Mouse (Mus musculus): ENCODE data around the gene Gcnt2. TPM values are rescaled to one million over a fixed set of nuclear protein-coding genes. Genes with fewer than 3 reads are reported as not detected.
"Not testable (repeated sequence)": the region's sequence is repeated elsewhere in the genome, so short reads cannot be mapped to it uniquely, and the experiment has no call there.

Gene Gcnt2
- polyA plus RNA-seq, 1 experiment from 2014 or later: 5.1 TPM

- ATAC-seq: no peak
- Histone ChIP-seq H3K9ac (replicated peaks; ENCODE audit: low read depth, low read length) (no peak overlapping the region), H3K4me1 (replicated peaks; ENCODE audit: control insufficient read depth, insufficient read depth, low read length) (peaks cover 5% of the 10 kb centered on the region), H3K27ac (ENCODE audit: low read length) (no peak overlapping the region), H3K9me3 (ENCODE audit: control insufficient read depth, low read length) (no peaks in the 10 kb centered on the region), H3K36me3 (ENCODE audit: control insufficient read depth, insufficient read depth) (no peaks in the 10 kb centered on the region), H3K27me3 (replicated peaks; ENCODE audit: control insufficient read depth, insufficient read depth, low read length) (no peaks in the 10 kb centered on the region), H3K4me3 (replicated peaks; ENCODE audit: low read length) (no peak overlapping the region), H3K4me2 (ENCODE audit: low read length) (no peak overlapping the region)
- 83% methylated on average over 11 of the region's 11 CpGs for WGBS
Observed at GRCm38 (mm10) chr13:40922311-40922877, 62.8 kb downstream of the Gcnt2 start.

GRCm38 (mm10) chr13:40923756-40924315, 64.3 kb downstream of the Gcnt2 start:
- no peaks in the 10 kb centered on the region for H3K27me3 ChIP-seq (replicated peaks; ENCODE audit: control insufficient read depth, insufficient read depth, low read length)
- no peak overlapping the region for H3K27ac ChIP-seq (ENCODE audit: low read length)
- no peak overlapping the region for H3K9ac ChIP-seq (replicated peaks; ENCODE audit: low read depth, low read length)
- no peak for ATAC-seq
- no peaks in the 10 kb centered on the region for H3K4me1 ChIP-seq (replicated peaks; ENCODE audit: control insufficient read depth, insufficient read depth, low read length)
- 74% methylated on average over 4 of the region's 4 CpGs for WGBS
- no peak overlapping the region for H3K4me2 ChIP-seq (ENCODE audit: low read length)
- no peak overlapping the region for H3K4me3 ChIP-seq (replicated peaks; ENCODE audit: low read length)
- no peaks in the 10 kb centered on the region for H3K9me3 ChIP-seq (ENCODE audit: control insufficient read depth, low read length)
- no peaks in the 10 kb centered on the region for H3K36me3 ChIP-seq (ENCODE audit: control insufficient read depth, insufficient read depth)

- H3K36me3 ChIP-seq (ENCODE audit: control insufficient read depth, insufficient read depth): no peaks in the 10 kb centered on the region
- no peak overlapping the region for H3K27ac ChIP-seq (ENCODE audit: low read length)
- no peaks in the 10 kb centered on the region for H3K27me3 ChIP-seq (replicated peaks; ENCODE audit: control insufficient read depth, insufficient read depth, low read length)
- no peak overlapping the region for H3K4me2 ChIP-seq (ENCODE audit: low read length)
- no peak overlapping the region for H3K4me3 ChIP-seq (replicated peaks; ENCODE audit: low read length)
- ATAC-seq: no peak
- no peaks in the 10 kb centered on the region for H3K4me1 ChIP-seq (replicated peaks; ENCODE audit: control insufficient read depth, insufficient read depth, low read length)
- 78% methylated on average over 9 of the region's 9 CpGs for WGBS
- no peak overlapping the region for H3K9ac ChIP-seq (replicated peaks; ENCODE audit: low read depth, low read length)
- H3K9me3 ChIP-seq (ENCODE audit: control insufficient read depth, low read length): no peaks in the 10 kb centered on the region
Observed at GRCm38 (mm10) chr13:40928192-40928898, 68.8 kb downstream of the Gcnt2 start.

- not testable (repeated sequence) for H3K9ac ChIP-seq (replicated peaks; ENCODE audit: low read depth, low read length); H3K4me1 ChIP-seq (replicated peaks; ENCODE audit: control insufficient read depth, insufficient read depth, low read length); H3K27ac ChIP-seq (ENCODE audit: low read length); H3K36me3 ChIP-seq (ENCODE audit: control insufficient read depth, insufficient read depth); H3K9me3 ChIP-seq (ENCODE audit: control insufficient read depth, low read length); H3K4me3 ChIP-seq (replicated peaks; ENCODE audit: low read length); H3K27me3 ChIP-seq (replicated peaks; ENCODE audit: control insufficient read depth, insufficient read depth, low read length); H3K4me2 ChIP-seq (ENCODE audit: low read length)
- no CpG with 5 or more reads among the region's 2 CpGs for WGBS
- peak; percentile 73 for ATAC-seq
Observed at GRCm38 (mm10) chr13:40931871-40932270, 72.3 kb downstream of the Gcnt2 start.

GRCm38 (mm10) chr13:40932573-40932972, 73.0 kb downstream of the Gcnt2 start:
- Histone ChIP-seq H3K9me3 (ENCODE audit: control insufficient read depth, low read length) (no peaks in the 10 kb centered on the region), H3K9ac (replicated peaks; ENCODE audit: low read depth, low read length) (no peak overlapping the region), H3K27me3 (replicated peaks; ENCODE audit: control insufficient read depth, insufficient read depth, low read length) (no peaks in the 10 kb centered on the region), H3K36me3 (ENCODE audit: control insufficient read depth, insufficient read depth) (no peaks in the 10 kb centered on the region), H3K4me1 (replicated peaks; ENCODE audit: control insufficient read depth, insufficient read depth, low read length) (no peaks in the 10 kb centered on the region), H3K27ac (ENCODE audit: low read length) (no peak overlapping the region), H3K4me2 (ENCODE audit: low read length) (no peak overlapping the region), H3K4me3 (replicated peaks; ENCODE audit: low read length) (no peak overlapping the region)
- WGBS: 90% methylated on average over 5 of the region's 5 CpGs
- no peak for ATAC-seq

GRCm38 (mm10) chr13:40934341-40934740, 74.8 kb downstream of the Gcnt2 start:
- peaks cover 7% of the 10 kb centered on the region for H3K4me1 ChIP-seq (replicated peaks; ENCODE audit: control insufficient read depth, insufficient read depth, low read length)
- no peaks in the 10 kb centered on the region for H3K27me3 ChIP-seq (replicated peaks; ENCODE audit: control insufficient read depth, insufficient read depth, low read length)
- no peaks in the 10 kb centered on the region for H3K9me3 ChIP-seq (ENCODE audit: control insufficient read depth, low read length)
- no peak overlapping the region for H3K27ac ChIP-seq (ENCODE audit: low read length)
- no peak overlapping the region for H3K9ac ChIP-seq (replicated peaks; ENCODE audit: low read depth, low read length)
- no peak overlapping the region for H3K4me3 ChIP-seq (replicated peaks; ENCODE audit: low read length)
- no peak overlapping the region for H3K4me2 ChIP-seq (ENCODE audit: low read length)
- 85% methylated on average over 3 of the region's 3 CpGs for WGBS
- H3K36me3 ChIP-seq (ENCODE audit: control insufficient read depth, insufficient read depth): no peaks in the 10 kb centered on the region
- no peak for ATAC-seq

- peaks cover 7% of the 10 kb centered on the region for H3K4me1 ChIP-seq (replicated peaks; ENCODE audit: control insufficient read depth, insufficient read depth, low read length)
- H3K36me3 ChIP-seq (ENCODE audit: control insufficient read depth, insufficient read depth): no peaks in the 10 kb centered on the region
- WGBS: 69% methylated on average over 5 of the region's 5 CpGs
- no peaks in the 10 kb centered on the region for H3K9me3 ChIP-seq (ENCODE audit: control insufficient read depth, low read length)
- H3K27me3 ChIP-seq (replicated peaks; ENCODE audit: control insufficient read depth, insufficient read depth, low read length): no peaks in the 10 kb centered on the region
- no peak overlapping the region for H3K27ac ChIP-seq (ENCODE audit: low read length)
- no peak overlapping the region for H3K4me2 ChIP-seq (ENCODE audit: low read length)
- H3K4me3 ChIP-seq (replicated peaks; ENCODE audit: low read length): no peak overlapping the region
- no peak for ATAC-seq
- no peak overlapping the region for H3K9ac ChIP-seq (replicated peaks; ENCODE audit: low read depth, low read length)
Observed at GRCm38 (mm10) chr13:40937586-40937985, 78.0 kb downstream of the Gcnt2 start.

- H3K4me3 ChIP-seq (replicated peaks; ENCODE audit: low read length): no peak overlapping the region
Observed at GRCm38 (mm10) chr13:40938485-40939357, 79.2 kb downstream of the Gcnt2 start.

GRCm38 (mm10) chr13:40943066-40943465, 83.5 kb downstream of the Gcnt2 start:
- Histone ChIP-seq H3K9me3 (ENCODE audit: control insufficient read depth, low read length) (no peaks in the 10 kb centered on the region), H3K4me1 (replicated peaks; ENCODE audit: control insufficient read depth, insufficient read depth, low read length) (peaks cover 11% of the 10 kb centered on the region), H3K36me3 (ENCODE audit: control insufficient read depth, insufficient read depth) (no peaks in the 10 kb centered on the region), H3K4me3 (replicated peaks; ENCODE audit: low read length) (no peak overlapping the region), H3K27me3 (replicated peaks; ENCODE audit: control insufficient read depth, insufficient read depth, low read length) (no peaks in the 10 kb centered on the region), H3K4me2 (ENCODE audit: low read length) (no peak overlapping the region), H3K9ac (replicated peaks; ENCODE audit: low read depth, low read length) (no peak overlapping the region), H3K27ac (ENCODE audit: low read length) (no peak overlapping the region)
- 97% methylated on average over 1 of the region's 1 CpGs for WGBS
- ATAC-seq: no peak

More at GRCm38 (mm10) chr13:40938485-40939357, 79.2 kb downstream of the Gcnt2 start:
- Histone ChIP-seq H3K36me3 (ENCODE audit: control insufficient read depth, insufficient read depth) (no peaks in the 10 kb centered on the region), H3K4me1 (replicated peaks; ENCODE audit: control insufficient read depth, insufficient read depth, low read length) (peaks cover 7% of the 10 kb centered on the region), H3K27me3 (replicated peaks; ENCODE audit: control insufficient read depth, insufficient read depth, low read length) (no peaks in the 10 kb centered on the region), H3K9me3 (ENCODE audit: control insufficient read depth, low read length) (no peaks in the 10 kb centered on the region), H3K9ac (replicated peaks; ENCODE audit: low read depth, low read length) (no peak overlapping the region), H3K27ac (ENCODE audit: low read length) (no peak overlapping the region; the same call in 1 of the 2 replicates), H3K4me2 (ENCODE audit: low read length) (no peak overlapping the region; the same call in 1 of the 2 replicates)
- 65% methylated on average over 11 of the region's 11 CpGs for WGBS
- ATAC-seq: peak; percentile 77

Data from forebrain, embryonic 16.5 days (tissue).